Mouse (Mus musculus) myocyte (in vitro differentiated cells): ENCODE data around the gene Hsd17b12. TPM values are rescaled to one million over a fixed set of nuclear protein-coding genes. Genes with fewer than 3 reads are reported as not detected.
A peak's percentile ranks its signal among the peaks of the same experiment; 100 is the strongest.

Source experiments
- H3K27me3 ChIP-seq: one replicate; pipeline ENCODE4 v1.6.1; 2011; ENCODE audit not compliant: control insufficient read depth, insufficient read depth, insufficient read length
- H3K36me3 ChIP-seq: one replicate; pipeline ENCODE4 v1.6.1; 2011; ENCODE audit not compliant: control insufficient read depth, insufficient read depth
- H3K4me2 ChIP-seq: one replicate; pipeline ENCODE4 v1.6.1; 2011; ENCODE audit warnings: low read depth, control low read depth
- H3K4me3 ChIP-seq: one replicate; pipeline ENCODE4 v1.5.1; 2011; ENCODE audit warnings: mild to moderate bottlenecking, control low read depth, moderate library complexity
- H3K79me2 ChIP-seq: one replicate; pipeline ENCODE4 v1.6.1; 2011; ENCODE audit not compliant: control insufficient read depth, insufficient read depth
- H3ac ChIP-seq: one replicate; pipeline ENCODE4 v1.6.1; 2011; ENCODE audit not compliant: control insufficient read depth, insufficient read length
- CEBPB ChIP-seq: IDR thresholded peaks from 2 replicates; pipeline ENCODE4 v1.6.1; 2011; ENCODE audit warnings: mild to moderate bottlenecking, moderate library complexity; ENCODE audit not compliant: poor library complexity, insufficient read depth, severe bottlenecking
- E2F4 ChIP-seq: IDR thresholded peaks from one replicate; pipeline ENCODE4 v1.6.1; 2011; ENCODE audit warnings: mild to moderate bottlenecking, control low read depth, moderate library complexity; ENCODE audit not compliant: insufficient read depth
- MAX ChIP-seq: IDR thresholded peaks from one replicate; pipeline ENCODE4 v1.6.1; 2011; ENCODE audit warnings: low read depth, mild to moderate bottlenecking, control low read depth
- MYOD1 ChIP-seq, 3 experiments: IDR thresholded peaks; one replicate each; pipeline ENCODE4 v1.6.1; 2011; ENCODE audit warnings: control low read depth in 2 of 3, low read depth in 2 of 3, mild to moderate bottlenecking in 2 of 3, moderate library complexity in 1 of 3; ENCODE audit not compliant: insufficient read length in 2 of 3, control insufficient read depth in 1 of 3
- MYOG ChIP-seq, 3 experiments: IDR thresholded peaks; one replicate each; pipeline ENCODE4 v1.6.1; 2011; ENCODE audit warnings: control low read depth in 2 of 3, low read depth in 2 of 3, mild to moderate bottlenecking in 2 of 3; ENCODE audit not compliant: insufficient read length in 2 of 3, control insufficient read depth in 1 of 3, insufficient read depth in 1 of 3
- POLR2A ChIP-seq: IDR thresholded peaks from one replicate; pipeline ENCODE4 v1.6.1; 2011; ENCODE audit warnings: low read depth, mild to moderate bottlenecking, control low read depth, moderate library complexity; ENCODE audit not compliant: insufficient read length
- POLR2AphosphoS2 ChIP-seq: IDR thresholded peaks from one replicate; pipeline ENCODE4 v1.6.1; 2011; ENCODE audit warnings: low read depth, control low read depth; ENCODE audit not compliant: insufficient read length
- REST ChIP-seq: IDR thresholded peaks from one replicate; pipeline ENCODE4 v1.6.1; 2011; ENCODE audit warnings: mild to moderate bottlenecking, control low read depth, moderate library complexity; ENCODE audit not compliant: insufficient read depth, insufficient read length
- SRF ChIP-seq: IDR thresholded peaks from one replicate; pipeline ENCODE4 v1.6.1; 2011; ENCODE audit warnings: low read depth; ENCODE audit not compliant: control insufficient read depth, insufficient read length
- TCF12 ChIP-seq: IDR thresholded peaks from one replicate; pipeline ENCODE4 v1.6.1; 2011; ENCODE audit warnings: mild to moderate bottlenecking, control low read depth; ENCODE audit not compliant: poor library complexity, insufficient read depth, severe bottlenecking
- TCF3 ChIP-seq: IDR thresholded peaks from one replicate; pipeline ENCODE4 v1.6.1; 2011; ENCODE audit warnings: low read depth, control low read depth; ENCODE audit not compliant: insufficient read length
- USF1 ChIP-seq: IDR thresholded peaks from one replicate; pipeline ENCODE4 v1.6.1; 2011; ENCODE audit warnings: low read depth, mild to moderate bottlenecking, control low read depth, moderate library complexity
- polyA plus RNA-seq: library from polyadenylated mRNA; unstranded; fragments of >200 nt; fragmentation: generic; extraction: Trizol; gene quantifications from one replicate; pipeline ENCODE4 v1.2.1, GENCODE M21; 2012; ENCODE audit warnings: missing spikeins

Gene Hsd17b12
- polyA plus RNA-seq, 1 experiment: 87.0 TPM

DNA sequence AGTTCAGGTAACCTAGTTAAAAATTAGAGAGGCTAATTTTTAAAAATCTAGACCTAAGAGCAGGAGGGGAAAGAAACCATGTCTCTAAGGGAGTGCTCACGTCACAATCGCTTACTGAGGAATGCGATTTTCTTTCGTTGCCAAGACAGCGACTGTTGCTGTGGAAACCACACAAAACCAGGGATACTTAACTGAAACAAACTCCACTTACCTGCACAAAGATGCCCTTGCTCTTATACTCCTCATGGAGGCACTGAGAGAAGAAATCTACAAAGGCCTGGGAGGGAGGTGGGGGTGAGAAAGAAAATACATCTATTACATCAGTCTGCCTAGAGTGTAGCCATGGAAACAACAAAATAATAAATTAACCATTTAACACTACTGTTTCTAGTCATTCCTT is 114.1 kb downstream of the Hsd17b12 start:
- TF ChIP-seq REST (no peak), TCF3 (no peak), MYOD1 (IDR thresholded peaks at IDR 0.05; ENCODE audit: control insufficient read depth in 1 of 3, insufficient read length in 2 of 3, low read depth in 2 of 3) (no peak), SRF (no peak), E2F4 (no peak), POLR2A (no peak), MAX (no peak), MYOG (IDR thresholded peaks at IDR 0.05; ENCODE audit: control insufficient read depth in 1 of 3, insufficient read depth in 1 of 3, insufficient read length in 2 of 3, low read depth in 2 of 3) (no peak), USF1 (no peak)
- Histone ChIP-seq H3K36me3 (no peaks in the 10 kb centered on the region), H3K27me3 (no peaks in the 10 kb centered on the region), H3K79me2 (peaks cover 6% of the 10 kb centered on the region), H3K4me3 (no peak overlapping the region), H3ac (no peak overlapping the region), H3K4me2 (no peak overlapping the region)

DNA sequence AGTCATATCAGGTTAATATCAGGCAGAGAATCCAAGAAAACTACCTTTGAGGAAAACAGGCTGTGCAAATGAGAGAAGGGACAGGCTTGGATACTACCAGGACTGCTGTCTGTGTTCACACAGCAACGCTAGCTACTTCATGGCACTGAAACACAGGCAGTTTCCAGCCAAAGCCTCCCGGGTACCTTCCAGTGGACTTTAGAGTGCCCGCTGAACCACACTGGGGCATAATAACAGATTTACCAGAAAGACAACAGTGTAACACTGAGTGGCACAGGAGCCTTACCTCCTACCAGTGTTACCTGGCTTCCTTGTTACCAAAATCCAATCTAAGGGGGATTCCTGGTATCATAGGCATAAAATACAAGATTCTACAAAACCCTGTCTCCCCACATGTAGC is 115.3 kb downstream of the Hsd17b12 start:
- peaks cover 6% of the 10 kb centered on the region for H3K79me2 ChIP-seq
- no peaks in the 10 kb centered on the region for H3K36me3 ChIP-seq
- TF ChIP-seq E2F4 (no peak), TCF3 (no peak), REST (no peak), CEBPB (no peak), POLR2AphosphoS2 (no peak), TCF12 (no peak)
- no peak overlapping the region for H3K4me2 ChIP-seq
- no peak overlapping the region for H3ac ChIP-seq
- H3K27me3 ChIP-seq: no peaks in the 10 kb centered on the region
- H3K4me3 ChIP-seq: no peak overlapping the region

- Histone ChIP-seq H3K36me3 (no peaks in the 10 kb centered on the region), H3K27me3 (no peaks in the 10 kb centered on the region), H3ac (no peak overlapping the region), H3K4me3 (no peak overlapping the region), H3K4me2 (no peak overlapping the region), H3K79me2 (peaks cover 6% of the 10 kb centered on the region)
- no peak for TF ChIP-seq USF1
- no peak for TF ChIP-seq E2F4
- no peak for TF ChIP-seq POLR2A
Observed at GRCm38 (mm10) chr2:94040391-94041125, 117.2 kb downstream of the Hsd17b12 start.

- Histone ChIP-seq H3K4me2 (no peak overlapping the region), H3K4me3 (no peak overlapping the region), H3K36me3 (peaks cover 15% of the 10 kb centered on the region), H3K27me3 (no peaks in the 10 kb centered on the region), H3K79me2 (no peaks in the 10 kb centered on the region), H3ac (no peak overlapping the region)
- no peak for TF ChIP-seq MAX
- no peak for TF ChIP-seq TCF3
Observed at GRCm38 (mm10) chr2:94035428-94036331, 122.1 kb downstream of the Hsd17b12 start.

GRCm38 (mm10) chr2:94030602-94031001 is 127.2 kb downstream of the Hsd17b12 start:
- TF ChIP-seq POLR2AphosphoS2 (no peak), SRF (no peak), MYOG (IDR thresholded peaks at IDR 0.05; ENCODE audit: control insufficient read depth in 1 of 3, insufficient read depth in 1 of 3, insufficient read length in 2 of 3, low read depth in 2 of 3) (peak in 1 of 3 experiments; percentile 39), TCF12 (peak; percentile 36), USF1 (no peak), MYOD1 (IDR thresholded peaks at IDR 0.05; ENCODE audit: control insufficient read depth in 1 of 3, insufficient read length in 2 of 3, low read depth in 2 of 3) (peak; percentile 65 to 96 (median 69))
- no peak overlapping the region for H3K4me2 ChIP-seq
- H3ac ChIP-seq: no peak overlapping the region
- H3K4me3 ChIP-seq: no peak overlapping the region
- H3K79me2 ChIP-seq: no peaks in the 10 kb centered on the region
- H3K27me3 ChIP-seq: no peaks in the 10 kb centered on the region
- peaks cover 15% of the 10 kb centered on the region for H3K36me3 ChIP-seq
